Mouse (Mus musculus) MEL (cell line): ENCODE data around the gene Myo5a. TPM values are rescaled to one million over a fixed set of nuclear protein-coding genes. Genes with fewer than 3 reads are reported as not detected.

ENCODE experiments used
- DNase-seq: peaks from one replicate; pipeline ENCODE4 v3.0.0; 2011; ENCODE audit warnings: low read depth, low spot score
- H3K27ac ChIP-seq: 2 replicates; pipeline ENCODE4 v1.5.1; 2012; ENCODE audit warnings: low read depth, mild to moderate bottlenecking, control low read depth, low read length, moderate library complexity; ENCODE audit not compliant: control insufficient read depth
- H3K27me3 ChIP-seq, 2 experiments: fragments of 150-350 bp in 1 of 2; sonication (generic) in 1 of 2; 2 replicates each; pipeline ENCODE4 v1.6.1; 2012; ENCODE audit warnings: low read length in 2 of 2, mild to moderate bottlenecking in 2 of 2, improper control_type of control experiment in 1 of 2, moderate library complexity in 1 of 2; ENCODE audit not compliant: insufficient read depth in 2 of 2, control insufficient read depth in 1 of 2
- H3K36me3 ChIP-seq, 2 experiments: 2 replicates each; pipeline ENCODE4 v1.6.1; 2012 to 2014; ENCODE audit warnings: low read length in 2 of 2, improper control_type of control experiment in 1 of 2, inconsistent platforms in 1 of 2, mild to moderate bottlenecking in 1 of 2; ENCODE audit not compliant: insufficient read depth in 2 of 2, control insufficient read depth in 1 of 2
- H3K4me1 ChIP-seq, 2 experiments: fragments of 150-350 bp in 1 of 2; sonication (generic) in 1 of 2; 2 replicates each; pipeline ENCODE4 v1.6.1; 2012; ENCODE audit warnings: low read length in 2 of 2, improper control_type of control experiment in 1 of 2, mild to moderate bottlenecking in 1 of 2; ENCODE audit not compliant: insufficient read depth in 2 of 2, control insufficient read depth in 1 of 2
- H3K4me3 ChIP-seq, 2 experiments: fragments of 150-350 bp in 1 of 2; sonication (generic) in 1 of 2; 2 replicates each; pipeline ENCODE4 v1.5.1; 2012; ENCODE audit warnings: low read depth in 2 of 2, low read length in 2 of 2, mild to moderate bottlenecking in 2 of 2, moderate library complexity in 2 of 2, control low read depth in 1 of 2, improper control_type of control experiment in 1 of 2; ENCODE audit not compliant: control insufficient read depth in 1 of 2, insufficient read depth in 1 of 2
- H3K79me2 ChIP-seq: 2 replicates; pipeline ENCODE4 v1.6.1; 2012; ENCODE audit warnings: mild to moderate bottlenecking, low read length, moderate library complexity; ENCODE audit not compliant: control insufficient read depth, poor library complexity, insufficient read depth
- H3K9ac ChIP-seq: 2 replicates; pipeline ENCODE4 v1.6.1; 2012; ENCODE audit warnings: low read depth, mild to moderate bottlenecking, control low read depth, low read length, moderate library complexity; ENCODE audit not compliant: control insufficient read depth, poor library complexity, severe bottlenecking
- H3K9me3 ChIP-seq: fragments of 150-350 bp; sonication (generic); replicated peaks from 2 replicates; pipeline ENCODE4 v1.6.1; 2012; ENCODE audit warnings: mild to moderate bottlenecking, low read length, improper control_type of control experiment, moderate library complexity; ENCODE audit not compliant: insufficient read depth
- BHLHE40 ChIP-seq: IDR thresholded peaks from 2 replicates; pipeline ENCODE4 v1.6.1; 2012; ENCODE audit warnings: low read depth, mild to moderate bottlenecking, inconsistent platforms, low read length, improper control_type of control experiment, borderline replicate concordance
- CHD1 ChIP-seq: IDR thresholded peaks from 2 replicates; pipeline ENCODE4 v1.6.1; 2012; ENCODE audit warnings: low read depth, mild to moderate bottlenecking, inconsistent platforms, low read length, improper control_type of control experiment
- CTCF ChIP-seq, 3 experiments: IDR thresholded peaks in 2 of 3; conservative IDR thresholded peaks in 1 of 3; 2 replicates each; pipeline ENCODE4 v1.5.1; 2011 to 2012; ENCODE audit warnings: low read length in 3 of 3, low read depth in 2 of 3, mild to moderate bottlenecking in 2 of 3, improper control_type of control experiment in 1 of 3, inconsistent platforms in 1 of 3, mixed read lengths in 1 of 3, moderate library complexity in 1 of 3; ENCODE audit not compliant: control insufficient read depth in 1 of 3, insufficient read depth in 1 of 3, poor library complexity in 1 of 3, severe bottlenecking in 1 of 3
- E2F4 ChIP-seq: IDR thresholded peaks from 2 replicates; pipeline ENCODE4 v1.6.1; 2011; ENCODE audit warnings: low read depth, low read length, improper control_type of control experiment, borderline replicate concordance
- ELF1 ChIP-seq: IDR thresholded peaks from 2 replicates; pipeline ENCODE4 v1.6.1; 2014; ENCODE audit warnings: low read depth, mild to moderate bottlenecking, inconsistent platforms, low read length, improper control_type of control experiment, moderate library complexity
- EP300 ChIP-seq, 2 experiments: IDR thresholded peaks; 2 replicates each; pipeline ENCODE4 v1.6.1; 2011; ENCODE audit warnings: improper control_type of control experiment in 2 of 2, low read length in 2 of 2, low read depth in 1 of 2, mild to moderate bottlenecking in 1 of 2
- GABPA ChIP-seq: IDR thresholded peaks from 2 replicates; pipeline ENCODE4 v1.6.1; 2012; ENCODE audit warnings: low read depth, mild to moderate bottlenecking, inconsistent platforms, low read length, improper control_type of control experiment, moderate library complexity
- JUND ChIP-seq: IDR thresholded peaks from 2 replicates; pipeline ENCODE4 v1.6.1; 2011; ENCODE audit warnings: low read depth, mild to moderate bottlenecking, improper control_type of control experiment, low read length
- KAT2A ChIP-seq: conservative IDR thresholded peaks from 2 replicates; pipeline ENCODE4 v1.6.1; 2012; ENCODE audit warnings: low read depth, low read length, improper control_type of control experiment, inconsistent platforms
- MAFK ChIP-seq: IDR thresholded peaks from 2 replicates; pipeline ENCODE4 v1.6.1; 2011; ENCODE audit warnings: low read depth, mild to moderate bottlenecking, low read length, improper control_type of control experiment, borderline replicate concordance
- MEF2A ChIP-seq: IDR thresholded peaks from 2 replicates; pipeline ENCODE4 v1.6.1; 2014; ENCODE audit warnings: low read depth, mild to moderate bottlenecking, inconsistent platforms, low read length, improper control_type of control experiment; ENCODE audit not compliant: poor library complexity, insufficient replicate concordance, severe bottlenecking; ENCODE audit errors: extremely low read depth
- MYB ChIP-seq: IDR thresholded peaks from 2 replicates; pipeline ENCODE4 v1.6.1; 2011; ENCODE audit warnings: mild to moderate bottlenecking, low read depth, low read length, improper control_type of control experiment
- NRF1 ChIP-seq: IDR thresholded peaks from 2 replicates; pipeline ENCODE4 v1.6.1; 2014; ENCODE audit warnings: low read depth, mild to moderate bottlenecking, inconsistent platforms, low read length, improper control_type of control experiment, moderate library complexity; ENCODE audit not compliant: poor library complexity, insufficient read depth, severe bottlenecking
- POLR2AphosphoS5 ChIP-seq: IDR thresholded peaks from 2 replicates; pipeline ENCODE4 v1.6.1; 2012; ENCODE audit warnings: low read depth, borderline replicate concordance, mild to moderate bottlenecking, inconsistent platforms, low read length, moderate library complexity, mixed read lengths
- RCOR1 ChIP-seq: IDR thresholded peaks from 2 replicates; pipeline ENCODE4 v1.6.1; 2012; ENCODE audit warnings: low read depth, mild to moderate bottlenecking, inconsistent platforms, low read length, improper control_type of control experiment
- SMC3 ChIP-seq: IDR thresholded peaks from 2 replicates; pipeline ENCODE4 v1.6.1; 2011; ENCODE audit warnings: low read depth, low read length, improper control_type of control experiment
- TAL1 ChIP-seq: IDR thresholded peaks from 2 replicates; pipeline ENCODE4 v1.6.1; 2012; ENCODE audit warnings: mild to moderate bottlenecking, inconsistent platforms, low read length, moderate library complexity, mixed read lengths
- TBP ChIP-seq: IDR thresholded peaks from 2 replicates; pipeline ENCODE4 v1.8.0; 2011; ENCODE audit warnings: low read depth, low read length, improper control_type of control experiment
- TCF12 ChIP-seq: IDR thresholded peaks from 2 replicates; pipeline ENCODE4 v1.6.1; 2014; ENCODE audit warnings: low read depth, mild to moderate bottlenecking, inconsistent platforms, low read length, improper control_type of control experiment, moderate library complexity
- UBTF ChIP-seq: IDR thresholded peaks from 2 replicates; pipeline ENCODE4 v1.6.1; 2012; ENCODE audit warnings: low read depth, mild to moderate bottlenecking, inconsistent platforms, low read length, improper control_type of control experiment, moderate library complexity, borderline replicate concordance; ENCODE audit not compliant: insufficient read depth
- ZC3H11A ChIP-seq: IDR thresholded peaks from 2 replicates; pipeline ENCODE4 v1.6.1; 2012; ENCODE audit warnings: low read depth, mild to moderate bottlenecking, inconsistent platforms, low read length, improper control_type of control experiment
- ZKSCAN1 ChIP-seq: IDR thresholded peaks from 2 replicates; pipeline ENCODE4 v1.6.1; 2012; ENCODE audit warnings: low read depth, mild to moderate bottlenecking, inconsistent platforms, low read length, improper control_type of control experiment, moderate library complexity
- ZMIZ1 ChIP-seq: IDR thresholded peaks from 2 replicates; pipeline ENCODE4 v1.6.1; 2012; ENCODE audit warnings: low read depth, mild to moderate bottlenecking, inconsistent platforms, low read length, improper control_type of control experiment, moderate library complexity
- polyA plus RNA-seq, 2 experiments: library from polyadenylated mRNA; stranded (reverse) in 1 of 2; unstranded in 1 of 2; fragments of >175 nt in 1 of 2; fragments of >200 nt in 1 of 2; gene quantifications; 2 replicates each; pipeline versions ENCODE4 v1.2.1 to v1.2.4; 2012; ENCODE audit warnings: low replicate concordance in 2 of 2, low read depth in 1 of 2; ENCODE audit not compliant: insufficient read length in 2 of 2, insufficient read depth in 1 of 2, missing spikeins in 1 of 2
- total RNA-seq: library from RNA; depleted of rRNA; stranded (reverse); fragments of 300-350 nt; gene quantifications from 2 replicates; pipeline ENCODE4 v1.2.3, GENCODE M21; 2012

Gene Myo5a
- total and polyA plus RNA-seq, 3 experiments, result 18.9 to 208 (median 49.0) TPM

DNA sequence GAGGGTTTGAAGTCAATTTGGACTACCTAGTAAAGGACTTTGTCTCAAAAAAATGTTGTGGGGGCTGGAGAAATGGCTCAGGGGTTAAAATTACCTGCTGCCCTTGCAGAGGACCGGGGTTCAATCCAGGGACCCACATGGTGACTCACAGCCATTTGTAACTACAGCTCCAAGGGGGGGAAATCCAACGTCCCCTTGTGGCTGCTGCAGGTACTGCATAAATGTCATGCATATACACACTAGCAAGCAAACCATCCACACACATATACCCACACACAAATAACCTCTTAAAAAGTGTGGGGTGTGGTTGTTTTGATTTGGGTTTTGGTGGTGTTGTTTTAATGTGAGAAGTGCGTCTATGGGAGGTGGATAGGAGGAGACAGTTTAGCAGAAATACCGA, 173.7 kb downstream of the Myo5a start:
- no peak overlapping the region for H3K4me3 ChIP-seq
- TF ChIP-seq NRF1 (no peak), ZC3H11A (no peak), MYB (no peak), SMC3 (0 out of 2 replicates have a peak, but pooled peaks have one; percentile 19), JUND (no peak), RCOR1 (no peak), CTCF (IDR thresholded peaks at IDR 0.05 in 2 of 3, conservative IDR thresholded peaks at IDR 0.05 in 1 of 3; ENCODE audit: control insufficient read depth in 1 of 3, insufficient read depth in 1 of 3, low read depth in 2 of 3, low read length in 3 of 3, poor library complexity in 1 of 3, severe bottlenecking in 1 of 3) (peak in 2 of 3 experiments; percentile 39 to 62; a peak in 4 of 6 replicates)
- no peaks in the 10 kb centered on the region for H3K79me2 ChIP-seq
- peak; percentile 24 for DNase-seq
- H3K4me1 ChIP-seq, result no peaks in the 10 kb centered on the region
- H3K27ac ChIP-seq, result no peak overlapping the region
- H3K27me3 ChIP-seq, result no peaks in the 10 kb centered on the region
- no peak overlapping the region for H3K9ac ChIP-seq
- H3K9me3 ChIP-seq, result no peaks in the 10 kb centered on the region
- H3K36me3 ChIP-seq, result no peaks in the 10 kb centered on the region

DNA sequence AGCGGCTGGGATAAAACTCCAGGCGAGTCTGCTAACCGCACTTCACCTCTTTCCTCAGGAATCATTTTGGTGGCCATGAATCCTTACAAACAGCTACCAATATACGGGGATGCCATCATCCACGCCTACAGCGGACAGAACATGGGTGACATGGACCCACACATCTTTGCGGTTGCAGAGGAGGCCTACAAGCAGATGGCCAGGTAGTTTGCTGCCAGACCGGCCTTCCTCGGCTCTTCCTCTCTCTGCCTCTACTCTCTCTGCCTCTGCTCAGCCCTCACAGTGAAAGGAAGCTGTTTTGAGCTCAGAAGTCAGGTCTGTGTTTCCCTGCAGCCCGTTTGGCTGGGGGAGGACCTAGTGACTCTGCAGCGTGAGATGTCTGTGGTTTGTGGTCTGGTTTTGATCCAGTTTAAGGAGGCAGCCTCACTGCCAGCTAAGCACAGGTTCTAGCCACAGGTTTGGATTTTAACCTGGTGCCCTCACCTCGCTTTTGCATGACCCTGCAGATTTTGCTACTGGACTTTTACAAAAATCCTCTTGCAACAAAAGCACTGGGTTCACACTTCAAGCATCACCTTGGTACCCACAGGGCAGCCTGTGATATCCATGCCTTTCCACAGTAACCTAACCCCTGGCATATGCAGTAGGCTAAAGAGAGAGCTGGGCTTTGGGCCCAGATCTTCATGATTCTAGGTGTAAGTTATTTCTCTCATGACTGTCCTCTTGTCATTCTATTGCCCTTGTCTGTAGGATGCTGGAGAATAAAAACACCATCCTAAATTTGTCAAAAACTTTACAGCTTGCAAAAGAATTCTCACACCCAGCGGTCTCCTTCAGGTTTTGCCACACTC, 175.5 kb downstream of the Myo5a start:
- H3K4me3 ChIP-seq, result no peak overlapping the region
- DNase-seq, result no peak
- TF ChIP-seq UBTF, result no peak

DNA sequence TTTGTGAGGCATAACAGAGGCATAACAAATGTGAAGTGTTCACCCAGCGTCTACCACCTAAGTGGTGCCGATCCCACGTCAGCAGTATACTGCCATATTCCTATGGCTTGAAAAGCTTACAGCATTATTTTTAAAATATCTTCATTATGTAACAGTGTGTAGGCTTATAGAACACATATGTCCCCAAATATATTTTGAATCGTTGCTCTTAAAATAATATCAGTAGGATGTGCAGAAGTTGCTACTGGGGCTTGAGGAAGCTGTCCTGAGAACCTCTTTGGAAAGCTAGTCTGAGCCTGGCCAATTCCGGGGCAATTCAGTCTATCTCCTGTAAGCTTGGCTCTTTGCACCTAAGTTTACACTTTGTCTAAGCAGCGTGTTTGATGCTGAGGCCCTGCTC, 177.1 kb downstream of the Myo5a start:
- DNase-seq, result no peak
- no peaks in the 10 kb centered on the region for H3K79me2 ChIP-seq
- H3K36me3 ChIP-seq, result no peaks in the 10 kb centered on the region
- no peak overlapping the region for H3K4me3 ChIP-seq
- no peak overlapping the region for H3K27ac ChIP-seq
- no peaks in the 10 kb centered on the region for H3K9me3 ChIP-seq
- H3K27me3 ChIP-seq, result no peaks in the 10 kb centered on the region
- H3K9ac ChIP-seq, result no peak overlapping the region
- no peaks in the 10 kb centered on the region for H3K4me1 ChIP-seq
- TF ChIP-seq JUND, result no peak
- TF ChIP-seq TAL1, result no peak
- no peak for TF ChIP-seq BHLHE40
- no peak for TF ChIP-seq TCF12
- TF ChIP-seq GABPA, result no peak
- no peak for TF ChIP-seq KAT2A
- TF ChIP-seq E2F4, result no peak
- no peak for TF ChIP-seq POLR2AphosphoS5
- TF ChIP-seq EP300 (IDR thresholded peaks at IDR 0.05; ENCODE audit: low read depth in 1 of 2, low read length in 2 of 2), result no peak
- TF ChIP-seq MAFK, result no peak
- TF ChIP-seq MYB, result no peak
- TF ChIP-seq ZMIZ1, result no peak
- TF ChIP-seq MEF2A, result no peak
- TF ChIP-seq CTCF (IDR thresholded peaks at IDR 0.05 in 2 of 3, conservative IDR thresholded peaks at IDR 0.05 in 1 of 3; ENCODE audit: control insufficient read depth in 1 of 3, insufficient read depth in 1 of 3, low read depth in 2 of 3, low read length in 3 of 3, poor library complexity in 1 of 3, severe bottlenecking in 1 of 3), result no peak
- no peak for TF ChIP-seq ELF1
- TF ChIP-seq CHD1, result no peak
- no peak for TF ChIP-seq ZC3H11A
- no peak for TF ChIP-seq TBP
- TF ChIP-seq ZKSCAN1, result no peak

More for the DNA sequence above, 175.5 kb downstream of the Myo5a start:
- H3K4me1 ChIP-seq, result no peaks in the 10 kb centered on the region
- H3K9ac ChIP-seq, result no peak overlapping the region
- no peaks in the 10 kb centered on the region for H3K36me3 ChIP-seq
- no peaks in the 10 kb centered on the region for H3K79me2 ChIP-seq
- no peak overlapping the region for H3K27ac ChIP-seq
- no peaks in the 10 kb centered on the region for H3K27me3 ChIP-seq
- H3K9me3 ChIP-seq, result no peaks in the 10 kb centered on the region
